Mouse (Mus musculus): ENCODE data around the gene Olfr1373.

Gene Olfr1373

DNA sequence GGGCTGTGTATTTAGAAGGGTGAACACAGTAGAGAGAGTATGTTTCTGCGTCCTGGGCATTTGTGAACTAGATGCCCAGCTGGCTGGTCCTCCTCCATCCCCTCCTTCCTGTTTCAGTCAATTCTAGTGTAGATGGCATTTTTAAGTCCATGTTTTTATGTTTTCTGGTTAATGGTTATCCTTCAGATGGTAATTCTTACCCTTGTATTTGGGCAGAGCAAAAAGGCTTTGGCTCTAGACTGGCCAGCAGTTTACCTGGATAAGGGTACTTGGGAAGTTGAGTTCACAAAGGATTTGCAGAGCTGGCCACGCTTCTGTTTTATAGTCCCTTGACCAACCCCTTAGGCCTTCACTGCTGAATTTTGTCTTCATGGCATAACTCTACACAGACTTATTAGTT is 39.3 kb downstream of the Olfr1373 start:
- DNase-seq (ENCODE audit: low spot score in 2 of 2) = no peak

DNA sequence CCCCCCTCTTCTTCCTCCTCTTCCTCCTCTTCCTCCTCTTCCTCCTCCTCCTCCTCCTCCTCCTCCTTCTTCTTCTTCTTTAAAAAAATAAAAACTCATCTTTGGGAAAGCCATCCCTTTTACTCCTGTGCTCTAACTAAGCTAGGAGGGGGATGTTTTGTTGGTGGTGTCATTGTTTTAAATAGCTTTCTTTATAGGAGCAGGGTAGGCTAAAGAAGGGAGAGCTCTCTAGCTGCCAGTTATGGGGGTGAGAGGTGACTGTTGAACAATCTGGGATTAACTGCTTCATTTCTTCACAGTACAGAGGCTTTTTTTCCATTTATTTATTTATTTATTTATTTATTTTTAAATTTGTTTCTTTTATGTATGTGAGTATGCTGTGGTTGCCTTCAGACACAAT is 39.8 kb downstream of the Olfr1373 start:
- no peak for DNase-seq (ENCODE audit: low spot score in 2 of 2)

DNA sequence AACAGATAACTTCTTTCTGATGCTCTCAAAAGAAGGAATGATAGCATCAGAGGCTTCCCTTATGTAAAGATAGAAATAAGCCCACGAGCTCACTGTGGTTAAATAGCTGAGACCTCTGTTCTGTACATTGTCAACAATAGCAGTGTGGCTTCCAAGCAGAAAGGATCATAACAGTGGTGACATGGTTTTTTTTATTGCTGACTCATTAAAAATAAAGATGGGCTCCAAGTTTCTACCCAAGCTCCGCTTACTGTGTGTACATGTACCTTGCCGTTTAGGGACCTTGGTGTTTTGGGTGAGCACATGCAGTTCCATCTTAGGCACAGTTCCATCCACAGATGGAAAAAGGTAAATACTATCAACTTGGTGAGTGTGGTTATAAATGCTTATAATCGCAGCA is 42.4 kb downstream of the Olfr1373 start:
- DNase-seq (ENCODE audit: low spot score in 2 of 2) = no peak

DNA sequence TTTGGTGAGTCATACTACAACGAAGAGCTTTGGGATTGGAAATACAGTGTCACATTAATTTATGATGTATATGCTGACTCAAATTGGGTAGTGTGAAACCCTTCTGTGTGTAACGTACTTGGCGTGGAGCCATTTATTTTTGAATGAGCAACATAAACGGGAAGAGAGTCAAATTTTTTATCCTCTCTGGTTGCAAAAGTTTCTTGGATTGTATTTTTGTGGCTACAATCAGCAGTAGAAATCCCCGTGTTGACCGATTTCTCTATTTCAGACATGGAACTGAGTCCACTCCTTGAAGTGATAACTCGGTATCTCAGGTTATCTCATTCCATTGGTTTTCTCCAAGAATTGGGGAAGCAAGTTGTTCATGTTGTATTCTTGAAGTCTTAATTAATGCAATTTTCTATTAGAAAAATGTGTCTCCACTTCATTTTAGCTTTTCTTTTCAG is 45.5 kb downstream of the Olfr1373 start:
- DNase-seq (ENCODE audit: low spot score in 2 of 2) = no peak

DNA sequence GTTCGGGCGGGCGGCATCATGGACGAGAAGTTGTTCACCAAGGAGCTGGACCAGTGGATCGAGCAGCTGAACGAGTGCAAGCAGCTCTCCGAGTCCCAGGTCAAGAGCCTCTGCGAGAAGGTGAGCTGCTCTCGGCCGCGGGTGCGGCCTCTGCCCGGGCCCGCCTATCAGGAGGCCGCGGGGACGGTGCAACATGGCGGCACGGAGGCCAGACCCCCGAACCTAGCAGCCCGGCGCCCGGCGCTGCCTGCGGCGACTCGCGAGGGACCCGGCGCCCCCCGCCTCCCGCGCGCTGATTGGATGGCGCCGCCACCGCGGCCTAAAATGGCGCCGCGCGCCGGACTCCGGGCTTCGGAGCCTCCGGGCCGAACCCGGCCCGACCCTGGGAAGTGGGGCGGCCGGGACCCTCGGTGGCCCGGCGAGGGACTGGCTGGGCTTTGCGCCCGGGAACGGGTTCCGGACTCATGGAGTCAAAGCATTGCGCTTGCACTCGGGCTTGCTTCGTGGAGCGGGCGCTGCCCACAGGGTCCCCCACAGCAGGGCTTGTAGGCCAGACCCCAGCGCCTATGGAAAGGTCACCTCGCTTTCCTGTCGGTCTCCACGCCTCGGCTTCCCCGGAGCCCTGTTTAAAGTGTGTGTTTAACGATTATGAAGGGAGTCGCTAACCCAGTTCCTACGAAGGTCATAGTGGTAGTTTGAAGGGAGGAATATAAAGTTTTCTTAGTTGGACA is 46.1 kb downstream of the Olfr1373 start:
- peak; percentile 47 to 58 for DNase-seq (ENCODE audit: low spot score in 2 of 2)

DNA sequence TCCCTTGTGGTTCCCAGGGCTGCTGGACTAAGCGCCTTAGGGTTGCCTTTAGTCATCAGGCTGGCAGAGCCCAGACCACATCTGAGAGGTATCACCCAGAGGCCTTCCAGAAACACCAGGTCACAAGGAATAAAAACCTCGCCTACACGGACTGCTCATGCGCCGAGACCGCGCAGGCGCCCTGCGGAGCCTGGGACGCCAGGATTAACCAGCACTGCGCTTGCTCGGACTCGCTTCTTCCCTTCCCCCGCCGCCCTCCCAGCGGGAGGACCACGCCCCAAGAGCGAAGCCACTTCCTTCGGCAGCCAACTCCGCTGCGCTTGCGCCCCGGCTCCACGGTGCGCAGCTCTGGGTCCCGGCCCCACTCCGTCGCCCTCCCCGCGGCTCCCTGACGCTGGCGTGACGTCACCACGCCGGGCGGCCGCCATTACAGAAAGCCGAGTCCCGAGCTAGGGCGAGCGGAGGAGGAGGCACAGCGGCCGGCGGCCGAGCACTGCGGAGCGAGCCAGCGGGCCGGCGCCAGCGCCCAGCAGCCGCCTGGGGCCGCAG is 46.9 kb downstream of the Olfr1373 start, which contains the start of gene Ppp2ca:
TSS of gene Ppp2ca (plus strand) at position 284 of the 549 bp plus-strand sequence.
- DNase-seq (ENCODE audit: low spot score in 2 of 2) = peak; percentile 95 to 97

DNA sequence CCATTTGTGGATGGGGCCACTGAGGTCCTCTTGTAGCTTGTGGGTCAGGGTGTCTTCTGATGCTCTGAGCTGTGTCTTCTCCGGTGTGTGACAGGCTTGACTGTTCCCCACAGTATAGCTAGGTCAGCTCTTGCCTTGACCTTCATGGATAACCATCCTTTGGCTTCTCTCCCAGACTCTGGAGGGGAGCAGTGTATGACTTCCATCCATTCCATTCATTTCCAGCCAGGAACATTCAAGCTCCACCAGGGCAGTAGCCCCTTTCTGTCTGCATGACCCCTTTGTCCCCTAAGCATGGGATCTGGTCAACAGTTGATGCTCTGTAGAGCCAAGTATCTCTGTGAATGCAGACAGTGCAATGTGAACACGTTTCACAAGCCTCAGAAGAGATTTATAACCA is 47.7 kb downstream of the Olfr1373 start:
- DNase-seq (ENCODE audit: low spot score in 2 of 2) = no peak

DNA sequence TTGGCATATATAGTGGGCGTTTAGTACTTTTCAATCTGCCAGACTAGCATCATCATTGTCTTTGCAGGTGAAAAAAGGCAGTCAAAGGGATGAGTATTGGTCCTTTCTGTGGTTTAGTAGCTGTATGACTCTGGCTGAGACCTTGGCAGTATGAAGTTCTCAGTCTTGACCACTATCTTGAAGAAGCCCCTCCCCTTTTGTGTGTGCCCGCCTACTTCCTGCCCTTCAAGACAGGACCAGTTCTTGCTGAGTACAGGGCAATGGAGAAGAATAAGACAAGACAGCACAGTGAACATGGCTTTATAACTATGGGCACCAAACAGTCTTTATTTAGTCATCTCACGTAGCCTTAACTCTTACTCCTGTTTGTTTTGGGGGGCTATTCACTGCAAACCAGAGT is 48.3 kb downstream of the Olfr1373 start:
- DNase-seq (ENCODE audit: low spot score in 2 of 2) = no peak
